Mouse (Mus musculus) heart, postnatal 0 days (tissue): ENCODE results near the gene Trip13. TPM values are rescaled to one million over a fixed set of nuclear protein-coding genes. Genes with fewer than 3 reads are reported as not detected.

Experiments used
- ATAC-seq: fragments of 200-750 bp; cut with Nextera tagmentation; 2 replicates; pipeline ENCODE4 v1.8.0; 2017; ENCODE audit warnings: low read depth, moderate number of reproducible peaks, moderate library complexity; ENCODE audit not compliant: insufficient read depth
- DNase-seq: peaks from one replicate; pipeline ENCODE4 v3.0.0-alpha.2; 2016; ENCODE audit warnings: low spot score
- H3K27ac ChIP-seq: fragments of 300-500 bp; sonication (generic); 2 replicates; pipeline ENCODE4 v1.5.1; 2014; ENCODE audit warnings: low read depth, mild to moderate bottlenecking
- H3K27me3 ChIP-seq: fragments of 300-500 bp; sonication (generic); 2 replicates; pipeline ENCODE4 v1.6.1; 2014; ENCODE audit warnings: low read length, mixed read lengths; ENCODE audit not compliant: control insufficient read depth, insufficient read depth
- H3K36me3 ChIP-seq: fragments of 300-500 bp; sonication (generic); replicated peaks from 2 replicates; pipeline ENCODE4 v1.6.1; 2014; ENCODE audit warnings: low read length, mixed read lengths; ENCODE audit not compliant: control insufficient read depth, insufficient read depth
- H3K4me1 ChIP-seq: fragments of 300-500 bp; sonication (generic); 2 replicates; pipeline ENCODE4 v1.6.1; 2014; ENCODE audit warnings: antibody characterized with exemption; ENCODE audit not compliant: control insufficient read depth, insufficient read depth
- H3K4me2 ChIP-seq: fragments of 300-500 bp; sonication (generic); 2 replicates; pipeline ENCODE4 v1.6.1; 2014; ENCODE audit warnings: low read depth, mild to moderate bottlenecking, low read length, moderate library complexity
- H3K4me3 ChIP-seq: fragments of 300-500 bp; sonication (generic); 2 replicates; pipeline ENCODE4 v1.5.1; 2014; ENCODE audit warnings: low read depth, low read length
- H3K9ac ChIP-seq: fragments of 300-500 bp; sonication (generic); replicated peaks from 2 replicates; pipeline ENCODE4 v1.6.1; 2014; ENCODE audit warnings: low read depth, low read length, mixed read lengths
- H3K9me3 ChIP-seq: fragments of 300-500 bp; sonication (generic); replicated peaks from 2 replicates; pipeline ENCODE4 v1.6.1; 2016; ENCODE audit warnings: low read length; ENCODE audit not compliant: control insufficient read depth
- CTCF ChIP-seq: IDR thresholded peaks from 2 replicates; pipeline ENCODE4 v1.5.1; 2016; ENCODE audit warnings: antibody characterized with exemption, control low read depth, low read depth
- EP300 ChIP-seq: IDR thresholded peaks from 2 replicates; pipeline ENCODE4 v1.6.1; 2016; ENCODE audit warnings: antibody characterized with exemption, low read depth
- WGBS: fragments of 180-500 bp; shearing (Covaris S2); extraction: QIAGEN DNeasy Blood & Tissue Kit; methylation state at CpG from one replicate; pipeline ENCODE4 v1.1.7; 2014; 5-methylcytosine and 5-hydroxymethylcytosine counted together
- polyA plus RNA-seq: library from polyadenylated mRNA; unstranded; fragments of >200 nt; fragmentation: Nextera tagmentation; extraction: Ambion mirVana; gene quantifications from 2 replicates; pipeline ENCODE4 v1.2.1, GENCODE M21; 2015
- total RNA-seq: library from RNA; depleted of rRNA; stranded (reverse); fragments of >200 nt; gene quantifications from 2 replicates; pipeline ENCODE4 v1.2.3, GENCODE M21; 2014; ENCODE audit warnings: low replicate concordance

Trip13 gene
- total and polyA plus RNA-seq, 2 experiments from 2014 or later = 2.6 to 8.8 TPM

DNA sequence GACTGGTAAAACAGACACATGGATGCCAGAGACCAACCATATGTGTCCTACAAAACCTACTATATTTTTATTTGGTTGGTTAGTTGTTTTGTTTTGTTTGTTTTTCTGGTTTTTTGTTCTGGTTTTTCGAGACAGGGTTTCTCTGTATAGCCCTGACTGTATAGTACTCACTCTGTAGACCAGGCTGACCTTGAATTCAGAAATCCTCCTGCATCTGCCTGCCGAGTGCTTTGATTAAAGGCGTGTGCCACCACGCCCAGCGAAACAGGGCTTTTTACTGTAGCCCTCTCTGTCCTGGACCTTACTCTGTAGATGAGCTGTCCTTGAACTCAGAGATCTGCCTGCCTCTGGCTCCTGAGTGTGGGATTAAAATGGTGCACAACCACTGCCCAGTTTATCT lies 1.5 kb upstream of the Trip13 start:
- Histone ChIP-seq H3K36me3 (peaks cover 53% of the 10 kb centered on the region), H3K9ac (no peak overlapping the region), H3K27me3 (no peaks in the 10 kb centered on the region), H3K4me2 (no peak overlapping the region), H3K4me3 (no peak overlapping the region), H3K4me1 (no peaks in the 10 kb centered on the region; the same call in 1 of the 2 replicates), H3K27ac (no peak overlapping the region), H3K9me3 (no peaks in the 10 kb centered on the region)
- ATAC-seq (no peak), DNase-seq (no peak)
- TF ChIP-seq EP300 (no peak), CTCF (no peak)
- WGBS = 92% methylated on average over 5 of the region's 5 CpGs

DNA sequence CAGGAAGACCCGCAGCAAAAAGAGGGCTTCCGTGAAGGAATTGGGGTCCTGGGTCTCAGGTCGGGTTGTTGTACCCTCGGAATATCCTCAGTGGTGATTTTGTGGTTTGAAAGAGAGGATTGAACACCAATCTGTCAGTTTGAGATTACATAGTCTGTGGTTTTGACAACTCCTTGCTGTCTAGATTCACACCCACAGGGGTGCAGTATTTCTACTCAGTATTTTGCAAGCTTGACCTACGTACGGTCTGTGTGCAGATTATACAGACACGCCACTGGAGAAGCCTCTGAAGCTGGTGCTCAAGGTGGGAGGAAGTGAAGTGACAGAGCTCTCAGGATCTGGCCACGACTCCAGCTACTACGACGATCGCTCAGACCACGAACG lies 585 bp upstream of the Trip13 start:
- DNase-seq (no peak), ATAC-seq (peak; percentile 13; the same call in 1 of the 2 replicates)
- H3K9ac ChIP-seq = peak overlapping the region; percentile 70
- TF ChIP-seq EP300 = no peak
- no peak for TF ChIP-seq CTCF
- no peaks in the 10 kb centered on the region for H3K9me3 ChIP-seq
- peak overlapping the region; percentile 76 for H3K27ac ChIP-seq
- peaks cover 43% of the 10 kb centered on the region for H3K36me3 ChIP-seq
- WGBS = 30% methylated on average over 13 of the region's 13 CpGs
- peak overlapping the region; percentile 83 for H3K4me2 ChIP-seq
- peak overlapping the region; percentile 73 for H3K4me3 ChIP-seq
- no peaks in the 10 kb centered on the region for H3K27me3 ChIP-seq
- no peaks in the 10 kb centered on the region; the same call in 1 of the 2 replicates for H3K4me1 ChIP-seq

DNA sequence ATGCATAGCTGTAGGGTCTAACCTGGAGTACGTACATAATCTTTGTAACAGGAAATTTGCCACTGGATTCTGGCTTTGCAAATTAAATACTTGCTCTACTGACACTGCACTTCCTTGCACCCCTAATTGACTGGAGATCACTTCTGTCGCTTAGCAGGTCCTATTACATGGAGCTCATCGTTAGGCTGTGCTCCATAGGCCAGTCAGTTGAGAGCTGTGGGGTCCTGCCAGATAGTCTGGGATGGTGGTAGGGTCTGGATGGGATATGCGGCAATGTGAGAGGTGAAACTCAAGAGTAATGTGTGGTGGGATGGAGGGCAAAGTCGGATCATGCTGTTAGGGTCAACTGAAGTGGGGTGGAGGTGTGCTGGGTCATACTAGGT lies 655 bp downstream of the Trip13 start:
- no peak for ATAC-seq
- no peaks in the 10 kb centered on the region; the same call in 1 of the 2 replicates for H3K4me1 ChIP-seq
- H3K36me3 ChIP-seq = peaks cover 43% of the 10 kb centered on the region
- H3K27me3 ChIP-seq = no peaks in the 10 kb centered on the region
- DNase-seq = no peak
- H3K4me2 ChIP-seq = peak overlapping the region; percentile 83
- H3K9ac ChIP-seq = peak overlapping the region; percentile 70; the same call in 1 of the 2 replicates
- no peak for TF ChIP-seq CTCF
- no peak overlapping the region for H3K27ac ChIP-seq
- peak overlapping the region; percentile 73 for H3K4me3 ChIP-seq
- no peaks in the 10 kb centered on the region for H3K9me3 ChIP-seq
- 10% methylated on average over 5 of the region's 5 CpGs for WGBS

DNA sequence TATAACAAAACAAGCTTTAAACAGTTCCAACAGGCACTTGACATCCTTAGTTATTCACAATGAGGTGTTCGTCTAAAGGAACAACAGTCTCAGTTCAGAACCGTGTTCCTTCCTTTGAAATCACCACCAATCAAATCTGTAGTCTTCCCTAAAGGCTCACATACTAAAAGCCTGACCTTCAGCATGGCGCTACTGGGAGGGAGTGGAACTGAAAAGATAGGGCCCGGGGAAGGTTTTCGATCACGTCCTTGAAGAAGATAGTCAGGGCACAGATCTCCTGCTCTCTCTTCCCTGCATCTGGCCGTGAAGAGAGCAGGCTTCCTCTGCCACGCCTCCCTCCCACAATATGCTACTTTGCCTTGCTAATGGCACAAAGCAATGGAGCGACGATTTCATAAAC lies 5.4 kb downstream of the Trip13 start:
- H3K4me3 ChIP-seq = no peak overlapping the region
- 86% methylated on average over 10 of the region's 10 CpGs for WGBS
- H3K9ac ChIP-seq = no peak overlapping the region

DNA sequence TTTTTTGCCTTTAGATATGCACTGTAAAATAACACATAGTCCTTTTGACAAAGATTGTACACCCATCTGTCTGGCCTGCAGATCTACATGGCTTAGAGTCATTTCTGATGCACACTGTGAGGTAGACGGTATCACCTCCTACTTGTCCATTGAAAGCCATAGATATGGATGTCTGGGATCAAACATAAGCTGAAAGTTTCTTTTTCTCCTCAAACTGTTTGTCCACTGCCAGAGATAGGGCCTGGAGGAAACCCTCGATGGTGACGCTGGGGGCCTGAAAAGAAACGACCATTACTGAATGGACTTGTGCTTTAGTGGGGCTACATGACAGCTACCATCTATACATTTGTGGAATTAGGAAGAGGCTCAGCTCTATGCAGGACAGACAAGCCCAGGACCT lies 24.5 kb downstream of the Trip13 start:
- WGBS = 83% methylated on average over 4 of the region's 4 CpGs

More for the DNA sequence above, 5.4 kb downstream of the Trip13 start:
- TF ChIP-seq EP300 = no peak
- no peak for TF ChIP-seq CTCF
- H3K4me1 ChIP-seq = no peaks in the 10 kb centered on the region
- no peak for ATAC-seq
- H3K4me2 ChIP-seq = no peak overlapping the region
- H3K27me3 ChIP-seq = no peaks in the 10 kb centered on the region
- H3K9me3 ChIP-seq = no peaks in the 10 kb centered on the region
- no peak overlapping the region for H3K27ac ChIP-seq
- peaks cover 59% of the 10 kb centered on the region for H3K36me3 ChIP-seq
- no peak for DNase-seq

DNA sequence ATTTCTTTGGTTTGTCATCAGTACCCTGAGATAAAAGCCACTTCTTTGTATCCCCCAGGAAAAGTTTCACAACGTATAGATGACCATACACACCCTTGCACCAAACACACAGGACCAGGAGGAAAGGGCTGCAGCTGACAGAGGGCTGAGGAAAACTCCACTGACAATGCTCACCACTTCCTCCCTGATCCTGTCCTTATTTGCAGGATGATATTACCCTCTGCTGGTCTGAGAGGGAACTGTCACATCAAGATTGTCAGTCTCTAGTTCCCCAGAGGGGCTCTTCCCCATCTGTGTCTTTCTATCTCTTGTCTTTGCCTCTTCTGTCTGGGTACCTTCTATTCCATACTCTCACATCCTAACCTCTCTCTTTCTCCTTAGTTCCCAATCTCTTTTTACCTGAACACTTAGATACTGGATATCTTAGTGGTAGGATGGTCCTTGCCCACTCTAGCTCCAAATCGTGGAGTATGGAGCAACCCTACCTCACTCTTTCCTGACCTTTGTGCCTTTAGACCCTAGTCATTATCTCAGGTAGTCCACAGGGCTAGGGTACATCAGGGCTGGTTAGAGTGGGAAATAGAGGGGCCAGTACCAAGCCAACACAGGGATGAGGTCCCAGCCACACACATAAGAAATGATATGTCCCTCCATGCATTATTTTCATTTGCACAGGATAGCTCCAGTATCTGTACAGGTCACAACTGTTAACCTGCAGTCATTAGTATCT lies 29.7 kb downstream of the Trip13 start:
- ATAC-seq = peak; percentile 64
- peak; percentile 61 for DNase-seq
- Histone ChIP-seq H3K4me1 (no peaks in the 10 kb centered on the region), H3K4me3 (no peak overlapping the region), H3K4me2 (no peak overlapping the region), H3K27ac (no peak overlapping the region), H3K27me3 (no peaks in the 10 kb centered on the region), H3K9me3 (no peaks in the 10 kb centered on the region), H3K36me3 (peaks cover 4% of the 10 kb centered on the region), H3K9ac (no peak overlapping the region)
- TF ChIP-seq EP300 (no peak), CTCF (peak; percentile 91)
- WGBS = 61% methylated on average over 2 of the region's 2 CpGs

More for the DNA sequence above, 24.5 kb downstream of the Trip13 start:
- H3K4me2 ChIP-seq = no peak overlapping the region
- no peak overlapping the region for H3K4me3 ChIP-seq
- ATAC-seq (no peak), DNase-seq (no peak)
- no peaks in the 10 kb centered on the region for H3K4me1 ChIP-seq
- no peak overlapping the region for H3K9ac ChIP-seq
- H3K9me3 ChIP-seq = no peaks in the 10 kb centered on the region
- TF ChIP-seq CTCF (no peak), EP300 (no peak)
- peaks cover 41% of the 10 kb centered on the region for H3K36me3 ChIP-seq
- no peaks in the 10 kb centered on the region for H3K27me3 ChIP-seq
- H3K27ac ChIP-seq = no peak overlapping the region
